Mouse (Mus musculus): Measurements from ENCODE around the gene C8g. TPM values are rescaled to one million over a fixed set of nuclear protein-coding genes. Genes with fewer than 3 reads are reported as not detected.

C8g gene
- polyA plus RNA-seq, 1 experiment from 2014 or later = 5.9 TPM

- H3K9ac ChIP-seq (ENCODE audit: low read depth, low read length) = no peak overlapping the region
- 87% methylated on average over 5 of the region's 5 CpGs for WGBS
- no peaks in the 10 kb centered on the region for H3K4me1 ChIP-seq (ENCODE audit: control insufficient read depth, insufficient read depth, low read length)
- H3K27ac ChIP-seq (ENCODE audit: low read length) = no peak overlapping the region
- no peaks in the 10 kb centered on the region for H3K9me3 ChIP-seq (replicated peaks; ENCODE audit: control insufficient read depth, low read length, poor library complexity, severe bottlenecking)
- no peaks in the 10 kb centered on the region for H3K27me3 ChIP-seq (ENCODE audit: control insufficient read depth, insufficient read depth, low read depth, low read length)
- H3K4me3 ChIP-seq (ENCODE audit: low read depth, low read length) = no peak overlapping the region
- H3K4me2 ChIP-seq (ENCODE audit: low read length) = no peak overlapping the region
- ATAC-seq = no peak
- no peaks in the 10 kb centered on the region for H3K36me3 ChIP-seq (ENCODE audit: control insufficient read depth, insufficient read depth, low read length)
These were observed 8.5 kb downstream of the C8g start for GRCm38 (mm10) chr2:25492988-25493387.

GRCm38 (mm10) chr2:25488671-25489068, 12.8 kb downstream of the C8g start:
- Histone ChIP-seq H3K9ac (ENCODE audit: low read depth, low read length) (no peak overlapping the region), H3K4me1 (ENCODE audit: control insufficient read depth, insufficient read depth, low read length) (no peaks in the 10 kb centered on the region), H3K4me2 (ENCODE audit: low read length) (no peak overlapping the region), H3K36me3 (ENCODE audit: control insufficient read depth, insufficient read depth, low read length) (no peaks in the 10 kb centered on the region), H3K27ac (ENCODE audit: low read length) (no peak overlapping the region), H3K27me3 (ENCODE audit: control insufficient read depth, insufficient read depth, low read depth, low read length) (no peaks in the 10 kb centered on the region), H3K4me3 (ENCODE audit: low read depth, low read length) (no peak overlapping the region), H3K9me3 (replicated peaks; ENCODE audit: control insufficient read depth, low read length, poor library complexity, severe bottlenecking) (no peaks in the 10 kb centered on the region)
- no peak for ATAC-seq
- WGBS = 78% methylated on average over 7 of the region's 7 CpGs

GRCm38 (mm10) chr2:25487965-25488670, 13.4 kb downstream of the C8g start:
- WGBS = 70% methylated on average over 6 of the region's 6 CpGs

GRCm38 (mm10) chr2:25484901-25485647, 16.4 kb downstream of the C8g start:
- Histone ChIP-seq H3K27ac (ENCODE audit: low read length) (no peak overlapping the region), H3K9me3 (replicated peaks; ENCODE audit: control insufficient read depth, low read length, poor library complexity, severe bottlenecking) (no peaks in the 10 kb centered on the region), H3K4me1 (ENCODE audit: control insufficient read depth, insufficient read depth, low read length) (no peaks in the 10 kb centered on the region), H3K4me3 (ENCODE audit: low read depth, low read length) (no peak overlapping the region), H3K27me3 (ENCODE audit: control insufficient read depth, insufficient read depth, low read depth, low read length) (no peaks in the 10 kb centered on the region), H3K9ac (ENCODE audit: low read depth, low read length) (no peak overlapping the region), H3K4me2 (ENCODE audit: low read length) (no peak overlapping the region), H3K36me3 (ENCODE audit: control insufficient read depth, insufficient read depth, low read length) (no peaks in the 10 kb centered on the region)
- no peak for ATAC-seq
- 66% methylated on average over 11 of the region's 11 CpGs for WGBS

More at GRCm38 (mm10) chr2:25487965-25488670, 13.4 kb downstream of the C8g start:
- H3K27ac ChIP-seq (ENCODE audit: low read length) = no peak overlapping the region
- no peaks in the 10 kb centered on the region for H3K27me3 ChIP-seq (ENCODE audit: control insufficient read depth, insufficient read depth, low read depth, low read length)
- no peak overlapping the region for H3K4me2 ChIP-seq (ENCODE audit: low read length)
- H3K4me1 ChIP-seq (ENCODE audit: control insufficient read depth, insufficient read depth, low read length) = no peaks in the 10 kb centered on the region
- H3K9me3 ChIP-seq (replicated peaks; ENCODE audit: control insufficient read depth, low read length, poor library complexity, severe bottlenecking) = no peaks in the 10 kb centered on the region
- no peak overlapping the region for H3K4me3 ChIP-seq (ENCODE audit: low read depth, low read length)
- H3K36me3 ChIP-seq (ENCODE audit: control insufficient read depth, insufficient read depth, low read length) = no peaks in the 10 kb centered on the region
- no peak overlapping the region for H3K9ac ChIP-seq (ENCODE audit: low read depth, low read length)
- ATAC-seq = no peak

- Histone ChIP-seq H3K4me1 (ENCODE audit: control insufficient read depth, insufficient read depth, low read length) (no peaks in the 10 kb centered on the region), H3K36me3 (ENCODE audit: control insufficient read depth, insufficient read depth, low read length) (no peaks in the 10 kb centered on the region), H3K27ac (ENCODE audit: low read length) (no peak overlapping the region), H3K4me2 (ENCODE audit: low read length) (no peak overlapping the region), H3K9me3 (replicated peaks; ENCODE audit: control insufficient read depth, low read length, poor library complexity, severe bottlenecking) (no peaks in the 10 kb centered on the region), H3K4me3 (ENCODE audit: low read depth, low read length) (no peak overlapping the region), H3K27me3 (ENCODE audit: control insufficient read depth, insufficient read depth, low read depth, low read length) (no peaks in the 10 kb centered on the region), H3K9ac (ENCODE audit: low read depth, low read length) (no peak overlapping the region)
- WGBS = 24% methylated on average over 7 of the region's 7 CpGs
- ATAC-seq = no peak
These were observed 18.6 kb downstream of the C8g start for GRCm38 (mm10) chr2:25482969-25483368.

GRCm38 (mm10) chr2:25480541-25480940, 21.0 kb downstream of the C8g start:
- Histone ChIP-seq H3K27ac (ENCODE audit: low read length) (no peak overlapping the region), H3K4me1 (ENCODE audit: control insufficient read depth, insufficient read depth, low read length) (no peaks in the 10 kb centered on the region), H3K4me2 (ENCODE audit: low read length) (no peak overlapping the region), H3K9ac (ENCODE audit: low read depth, low read length) (no peak overlapping the region), H3K36me3 (ENCODE audit: control insufficient read depth, insufficient read depth, low read length) (no peaks in the 10 kb centered on the region), H3K27me3 (ENCODE audit: control insufficient read depth, insufficient read depth, low read depth, low read length) (no peaks in the 10 kb centered on the region), H3K9me3 (replicated peaks; ENCODE audit: control insufficient read depth, low read length, poor library complexity, severe bottlenecking) (no peaks in the 10 kb centered on the region), H3K4me3 (ENCODE audit: low read depth, low read length) (no peak overlapping the region)
- ATAC-seq = no peak
- WGBS = 83% methylated on average over 1 of the region's 1 CpGs

- no peaks in the 10 kb centered on the region for H3K9me3 ChIP-seq (replicated peaks; ENCODE audit: control insufficient read depth, low read length, poor library complexity, severe bottlenecking)
- H3K4me1 ChIP-seq (ENCODE audit: control insufficient read depth, insufficient read depth, low read length) = no peaks in the 10 kb centered on the region
- no peak overlapping the region for H3K4me2 ChIP-seq (ENCODE audit: low read length)
- H3K9ac ChIP-seq (ENCODE audit: low read depth, low read length) = no peak overlapping the region
- no peaks in the 10 kb centered on the region for H3K27me3 ChIP-seq (ENCODE audit: control insufficient read depth, insufficient read depth, low read depth, low read length)
- H3K4me3 ChIP-seq (ENCODE audit: low read depth, low read length) = no peak overlapping the region
- H3K36me3 ChIP-seq (ENCODE audit: control insufficient read depth, insufficient read depth, low read length) = no peaks in the 10 kb centered on the region
- no peak overlapping the region for H3K27ac ChIP-seq (ENCODE audit: low read length)
- no peak for ATAC-seq
- 78% methylated on average over 10 of the region's 10 CpGs for WGBS
These were observed 21.8 kb downstream of the C8g start for GRCm38 (mm10) chr2:25479551-25480311.

- no peak overlapping the region for H3K9ac ChIP-seq (ENCODE audit: low read depth, low read length)
- ATAC-seq = no peak
- no peak overlapping the region for H3K4me3 ChIP-seq (ENCODE audit: low read depth, low read length)
- H3K36me3 ChIP-seq (ENCODE audit: control insufficient read depth, insufficient read depth, low read length) = no peaks in the 10 kb centered on the region
- no peak overlapping the region for H3K4me2 ChIP-seq (ENCODE audit: low read length)
- no peaks in the 10 kb centered on the region for H3K27me3 ChIP-seq (ENCODE audit: control insufficient read depth, insufficient read depth, low read depth, low read length)
- 90% methylated on average over 3 of the region's 3 CpGs for WGBS
- no peak overlapping the region for H3K27ac ChIP-seq (ENCODE audit: low read length)
- H3K9me3 ChIP-seq (replicated peaks; ENCODE audit: control insufficient read depth, low read length, poor library complexity, severe bottlenecking) = no peaks in the 10 kb centered on the region
- H3K4me1 ChIP-seq (ENCODE audit: control insufficient read depth, insufficient read depth, low read length) = no peaks in the 10 kb centered on the region
These were observed 23.4 kb downstream of the C8g start for GRCm38 (mm10) chr2:25477967-25478675.

Measured in midbrain, embryonic 16.5 days (tissue).